10 mouse cellular contexts compared by ENCODE assay signal in genomic region chr6:124913214-124913613, GRCm38 (mm10). TPM values are rescaled to one million over a fixed set of nuclear protein-coding genes. Genes with fewer than 3 reads are reported as not detected.
DNase-seq lines count a peak whose midpoint lies in the region; ATAC-seq and TF ChIP-seq lines count a peak whose summit lies in the region.
"Had no signal": no experiment of that assay in that cellular context is flagged by ENCODE, and none has a peak within 500 bp of the region (broad histone marks: within the 10 kb centered on the region; RNA-seq: fewer than 3 reads in every experiment).

No protein-coding gene starts in this region.

- H3K9ac ChIP-seq in hindbrain, embryonic 15.5 days = no peak overlapping the region
- no peak overlapping the region for H3K9ac ChIP-seq in neural tube, embryonic 14.5 days (replicated peaks; ENCODE audit: low read depth, low read length)
- H3K9ac ChIP-seq: embryonic facial prominence, embryonic 12.5 days had no signal

- peak; percentile 38 for DNase-seq in adrenal gland, postnatal 14 days
- no peak for DNase-seq in adrenal gland, postnatal 4 days (ENCODE audit: low spot score in 2 of 2)
- DNase-seq in left cerebral cortex, adult 2 months (ENCODE audit: extremely low spot score in 1 of 2, low spot score in 2 of 2) = no peak
- DNase-seq in left cerebral cortex, adult 11 months (ENCODE audit: low spot score) = no peak
- no peak for DNase-seq in layer of hippocampus, postnatal 36 days
- no peak for DNase-seq in cerebellum, adult 11 months

- peaks cover 17% of the 10 kb centered on the region for H3K36me3 ChIP-seq in hindbrain, embryonic 15.5 days
- H3K36me3 ChIP-seq in neural tube, embryonic 14.5 days (ENCODE audit: control insufficient read depth, insufficient read depth, low read length) = peaks cover 21% of the 10 kb centered on the region

- intact Hi-C loops in left cerebral cortex, adult 2 months (cut with DNase I) = no loop called here

- no peak for TF ChIP-seq CTCF in left cerebral cortex, adult 2 months (IDR thresholded peaks at IDR 0.05)

- no peak overlapping the region for H3K4me3 ChIP-seq in left cerebral cortex, adult 2 months
- H3K4me3 ChIP-seq in hindbrain, embryonic 15.5 days = no peak overlapping the region
- no peak overlapping the region for H3K4me3 ChIP-seq in neural tube, embryonic 14.5 days (ENCODE audit: low read depth, low read length)
- H3K4me3 ChIP-seq: embryonic facial prominence, embryonic 12.5 days had no signal

- 0 out of 2 replicates have a peak overlapping the region, but pooled peaks have one; percentile 15 for H3K27ac ChIP-seq in left cerebral cortex, adult 2 months
- peak overlapping the region; percentile 100 for H3K27ac ChIP-seq in hindbrain, embryonic 15.5 days (replicated peaks)
- H3K27ac ChIP-seq in neural tube, embryonic 14.5 days (ENCODE audit: low read depth, low read length) = peak overlapping the region; percentile 12; the same call in 1 of the 2 replicates
- H3K27ac ChIP-seq: embryonic facial prominence, embryonic 12.5 days had no signal

- 0 out of 2 replicates have a peak overlapping the region, but pooled peaks have one; percentile 0 for H3K4me2 ChIP-seq in hindbrain, embryonic 15.5 days
- no peak overlapping the region for H3K4me2 ChIP-seq in neural tube, embryonic 14.5 days (ENCODE audit: low read depth, low read length)
- H3K4me2 ChIP-seq: embryonic facial prominence, embryonic 12.5 days had no signal

- peaks cover 45% of the 10 kb centered on the region for H3K4me1 ChIP-seq in hindbrain, embryonic 15.5 days (replicated peaks)
- peaks cover 26% of the 10 kb centered on the region for H3K4me1 ChIP-seq in neural tube, embryonic 14.5 days (ENCODE audit: control insufficient read depth, insufficient read depth, low read length)

- H3K9me3 ChIP-seq in hindbrain, embryonic 15.5 days = no peaks in the 10 kb centered on the region
- no peaks in the 10 kb centered on the region for H3K9me3 ChIP-seq in neural tube, embryonic 14.5 days (ENCODE audit: control insufficient read depth, low read length)
- H3K9me3 ChIP-seq: embryonic facial prominence, embryonic 12.5 days had no signal

- WGBS in hindbrain, embryonic 15.5 days = 58% methylated on average over 6 of the region's 6 CpGs
- 69% methylated on average over 6 of the region's 6 CpGs for WGBS in neural tube, embryonic 14.5 days

- no peaks in the 10 kb centered on the region for H3K27me3 ChIP-seq in hindbrain, embryonic 15.5 days
- H3K27me3 ChIP-seq in neural tube, embryonic 14.5 days (ENCODE audit: control insufficient read depth, insufficient read depth, low read length) = no peaks in the 10 kb centered on the region

- ATAC-seq in hindbrain, embryonic 15.5 days (ENCODE audit: low FRiP score, low read depth) = no peak
- no peak for ATAC-seq in neural tube, embryonic 14.5 days (ENCODE audit: low read depth)

RNA-seq across cellular contexts. Expression of gene Lag3, which starts 1.7 kb away (rescaled TPM):
- total RNA-seq in adrenal gland, postnatal 14 days (2021) = 1.5 and 2.5 TPM in 2 replicates
- total RNA-seq in adrenal gland, postnatal 4 days (2021) = 1 to 10 TPM; 1.5 to 1.7 TPM
- total RNA-seq in left cerebral cortex, adult 2 months (2021) = 1 to 10 TPM; 2.1 to 3.1 TPM
- 3.1 and 3.5 TPM in 2 replicates for polyA plus RNA-seq in hindbrain, embryonic 15.5 days (2015; fragmentation: Nextera tagmentation; extraction: Ambion mirVana)
- 2.6 and 3.4 TPM in 2 replicates for polyA plus RNA-seq in neural tube, embryonic 14.5 days (2014; fragmentation: Nextera tagmentation; extraction: Ambion mirVana)
- total RNA-seq in layer of hippocampus, postnatal 36 days (2021) = 1 to 10 TPM; 2.1 to 2.3 TPM

RNA-seq across cellular contexts. Expression of gene Ptms, which starts 6.7 kb away (rescaled TPM):
- 917 and 925 TPM in 2 replicates for total RNA-seq in adrenal gland, postnatal 14 days (2021)
- 100 to 1,000 TPM; 692 to 728 TPM for total RNA-seq in adrenal gland, postnatal 4 days (2021)
- total RNA-seq in left cerebral cortex, adult 2 months (2021) = 100 to 1,000 TPM; 845 to 926 TPM
- polyA plus RNA-seq in hindbrain, embryonic 15.5 days (2015; fragmentation: Nextera tagmentation; extraction: Ambion mirVana) = 766 and 864 TPM in 2 replicates
- polyA plus RNA-seq in neural tube, embryonic 14.5 days (2014; fragmentation: Nextera tagmentation; extraction: Ambion mirVana) = 664 and 670 TPM in 2 replicates
- total RNA-seq in layer of hippocampus, postnatal 36 days (2021) = 1,000 to 10,000 TPM; 1,023 to 1,087 TPM

RNA-seq across cellular contexts. Expression of gene Mlf2, which starts 18.0 kb away (rescaled TPM):
- total RNA-seq in adrenal gland, postnatal 14 days (2021) = 274 and 276 TPM in 2 replicates
- 100 to 1,000 TPM; 257 to 265 TPM for total RNA-seq in adrenal gland, postnatal 4 days (2021)
- total RNA-seq in left cerebral cortex, adult 2 months (2021) = 100 to 1,000 TPM; 617 to 624 TPM
- 565 and 615 TPM in 2 replicates for polyA plus RNA-seq in hindbrain, embryonic 15.5 days (2015; fragmentation: Nextera tagmentation; extraction: Ambion mirVana)
- 560 and 584 TPM in 2 replicates for polyA plus RNA-seq in neural tube, embryonic 14.5 days (2014; fragmentation: Nextera tagmentation; extraction: Ambion mirVana)
- total RNA-seq in layer of hippocampus, postnatal 36 days (2021) = 100 to 1,000 TPM; 630 to 652 TPM

RNA-seq across cellular contexts. Expression of gene Cd4, which starts 25.2 kb away (rescaled TPM):
- 1.4 and 13.0 TPM in 2 replicates for total RNA-seq in adrenal gland, postnatal 14 days (2021)
- under 1 TPM; 0.62 to 0.84 TPM for total RNA-seq in adrenal gland, postnatal 4 days (2021)
- 1 to 10 TPM; 2.0 to 4.6 TPM for total RNA-seq in left cerebral cortex, adult 2 months (2021)
- 0.14 and 0.32 TPM in 2 replicates for polyA plus RNA-seq in hindbrain, embryonic 15.5 days (2015; fragmentation: Nextera tagmentation; extraction: Ambion mirVana)
- polyA plus RNA-seq in neural tube, embryonic 14.5 days (2014; fragmentation: Nextera tagmentation; extraction: Ambion mirVana) = 0.12 TPM in 1 of 2 replicates, not detected in the other
- total RNA-seq in layer of hippocampus, postnatal 36 days (2021) = under 1 TPM in 1 of 2 experiments, not detected in 1; 0.23 TPM
- polyA plus RNA-seq: limb, embryonic 11.5 days had no signal

RNA-seq across cellular contexts. Expression of gene Gpr162, which starts 49.4 kb away (rescaled TPM):
- 1.6 and 2.3 TPM in 2 replicates for total RNA-seq in adrenal gland, postnatal 14 days (2021)
- 1 to 10 TPM; 5.1 to 5.6 TPM for total RNA-seq in adrenal gland, postnatal 4 days (2021)
- total RNA-seq in left cerebral cortex, adult 2 months (2021) = 100 to 1,000 TPM; 231 to 248 TPM
- polyA plus RNA-seq in hindbrain, embryonic 15.5 days (2015; fragmentation: Nextera tagmentation; extraction: Ambion mirVana) = 33.9 and 37.5 TPM in 2 replicates
- 11.2 and 14.2 TPM in 2 replicates for polyA plus RNA-seq in neural tube, embryonic 14.5 days (2014; fragmentation: Nextera tagmentation; extraction: Ambion mirVana)
- 100 to 1,000 TPM; 180 to 187 TPM for total RNA-seq in layer of hippocampus, postnatal 36 days (2021)

Comparison
In these comparisons a context has a peak if more than half of its experiments do, and no peak if none do; other contexts are left out.
1. H3K27ac ChIP-seq: peak in every context shown above with its lines; median percentile 100 in hindbrain, embryonic 15.5 days; 15 in left cerebral cortex, adult 2 months; 12 in neural tube, embryonic 14.5 days.